Mouse (Mus musculus) G1E (cell line): ENCODE results near the gene Iqce.

Experiments used
- CTCF ChIP-seq: IDR thresholded peaks from 2 replicates; pipeline ENCODE4 v1.5.1; 2012; ENCODE audit warnings: low read depth, low read length, inconsistent platforms, mixed read lengths
- POLR2AphosphoS5 ChIP-seq: IDR thresholded peaks from 2 replicates; pipeline ENCODE4 v1.6.1; 2012; ENCODE audit warnings: low read depth, low read length, inconsistent platforms; ENCODE audit not compliant: insufficient replicate concordance

DNA sequence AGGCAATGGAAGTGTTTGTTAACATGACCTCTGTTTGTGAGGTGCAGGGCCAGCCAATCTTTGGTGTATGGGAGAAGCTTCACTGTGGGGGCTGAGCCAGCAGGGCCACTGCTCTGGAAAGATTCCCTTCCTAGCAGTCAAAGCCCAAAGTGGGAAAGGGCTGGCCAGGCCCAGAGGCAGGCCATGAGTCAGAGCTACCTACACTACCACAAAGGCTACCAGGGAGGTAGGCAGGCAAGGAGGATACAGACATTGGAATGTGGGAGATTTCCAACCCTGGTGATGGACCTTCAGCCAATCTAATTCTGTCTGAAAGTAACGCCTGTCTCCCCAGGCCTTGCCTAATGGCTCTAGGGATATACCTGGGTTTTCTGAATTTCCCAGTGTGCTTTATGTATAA lies 21.2 kb downstream of the Iqce start:
- no peak for TF ChIP-seq CTCF
- no peak for TF ChIP-seq POLR2AphosphoS5
